Mouse (Mus musculus): Measurements from ENCODE around the gene Ccpg1. TPM values are rescaled to one million over a fixed set of nuclear protein-coding genes. Genes with fewer than 3 reads are reported as not detected.
A peak's percentile ranks its signal among the peaks of the same experiment; 100 is the strongest.

Gene Ccpg1
- 100 to 1,000 TPM; 135 to 140 TPM for total RNA-seq (2021)
- long read RNA-seq, experiment 1, transcript Ccpg1-202 (9 exons, 2,969 nt) = minor isoform, 18 of 88 reads
- long read RNA-seq, experiment 1, transcript Ccpg1-208 (8 exons, 2,939 nt) = major isoform, 27 of 88 reads
- long read RNA-seq, experiment 1, partial matches to known transcripts = 15 of 88 reads
- long read RNA-seq, experiment 1, other reads (novel, unspliced or antisense) = 19 of 88 reads
- long read RNA-seq, experiment 2, transcript Ccpg1-208 (8 exons, 2,939 nt) = major isoform, 33 of 83 reads
- long read RNA-seq, experiment 2, transcript Ccpg1-202 (9 exons, 2,969 nt) = minor isoform, 12 of 83 reads
- long read RNA-seq, experiment 2, partial matches to known transcripts = 10 of 83 reads
- long read RNA-seq, experiment 2, other reads (novel, unspliced or antisense) = 20 of 83 reads

DNA sequence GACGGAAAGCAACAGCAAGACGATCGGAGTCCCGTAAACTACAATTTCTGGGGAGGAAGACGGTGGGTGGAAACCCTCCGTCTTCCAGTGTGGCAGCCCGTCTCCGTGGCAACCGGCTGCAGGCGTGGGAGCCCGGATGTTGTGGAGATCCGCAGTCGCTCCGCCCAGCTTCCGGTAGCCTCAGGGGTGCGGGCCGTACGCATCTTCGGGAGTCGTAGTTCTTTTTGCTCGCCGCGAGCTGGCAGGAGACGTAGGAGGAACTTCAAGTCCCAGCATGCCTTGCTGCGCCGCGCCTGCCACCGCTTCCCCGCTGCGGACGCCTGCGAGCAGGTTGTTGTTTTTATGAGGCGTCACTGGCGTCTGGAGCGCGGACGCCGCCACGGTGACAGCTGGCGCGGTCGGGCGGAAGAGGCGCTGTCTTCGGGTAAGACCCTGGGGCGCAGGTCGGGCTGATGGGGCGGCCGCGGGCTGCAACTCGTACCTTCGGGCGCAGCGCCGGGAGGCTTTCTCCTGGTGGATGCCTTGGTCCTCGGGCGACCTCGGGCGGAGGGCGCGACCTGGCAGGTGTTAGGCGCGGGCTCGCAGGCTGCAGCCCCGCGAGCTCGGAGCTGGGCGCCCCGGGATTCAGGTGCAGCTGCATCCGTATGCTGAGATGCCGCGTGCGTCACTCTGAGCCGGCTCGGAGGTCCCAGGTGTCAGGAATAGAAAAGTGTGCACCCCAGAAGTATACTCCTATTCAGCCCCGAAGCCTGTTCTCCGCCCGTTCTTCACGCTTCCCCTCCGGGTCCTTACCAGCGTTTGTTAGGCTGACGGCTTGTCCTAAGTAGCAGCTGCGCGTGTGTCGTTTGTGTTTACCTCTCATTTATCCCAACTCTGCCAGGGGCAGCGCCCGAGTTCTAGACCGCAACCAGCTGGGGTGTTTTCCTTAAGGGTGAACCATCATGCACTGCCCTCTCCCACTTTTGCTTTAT, at the start of gene Ccpg1, which contains the start of gene Ccpg1os:
Gene Ccpg1, plus strand, starts transcription at position 180 of the 971 bp plus-strand sequence.
Gene Ccpg1os, minus strand, starts transcription at position 133 of the 971 bp plus-strand sequence.
- DNase-seq (ENCODE audit: low spot score in 2 of 2) = peak; percentile 95 to 98

DNA sequence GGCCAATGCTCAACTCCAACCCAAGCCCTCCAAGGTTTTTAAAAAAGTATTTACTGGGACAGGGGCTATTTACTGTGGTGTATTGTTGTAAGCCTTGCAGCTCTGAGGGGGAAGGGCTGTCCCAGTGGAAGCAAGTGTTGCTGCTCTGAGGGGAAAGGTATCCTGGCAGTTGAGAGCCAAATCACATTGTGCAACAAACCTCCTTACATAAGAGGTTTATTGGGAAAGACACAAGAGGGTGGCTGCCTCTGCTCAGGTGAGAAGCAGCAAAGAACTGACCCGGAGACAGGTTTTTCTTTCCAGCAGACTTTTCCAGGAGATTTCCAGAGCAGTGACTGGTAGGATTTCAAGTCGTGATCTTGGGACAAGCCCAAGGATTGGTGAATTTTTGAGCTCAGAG, 48.9 kb upstream of the Ccpg1 start:
- no peak for DNase-seq (ENCODE audit: low spot score in 2 of 2)

DNA sequence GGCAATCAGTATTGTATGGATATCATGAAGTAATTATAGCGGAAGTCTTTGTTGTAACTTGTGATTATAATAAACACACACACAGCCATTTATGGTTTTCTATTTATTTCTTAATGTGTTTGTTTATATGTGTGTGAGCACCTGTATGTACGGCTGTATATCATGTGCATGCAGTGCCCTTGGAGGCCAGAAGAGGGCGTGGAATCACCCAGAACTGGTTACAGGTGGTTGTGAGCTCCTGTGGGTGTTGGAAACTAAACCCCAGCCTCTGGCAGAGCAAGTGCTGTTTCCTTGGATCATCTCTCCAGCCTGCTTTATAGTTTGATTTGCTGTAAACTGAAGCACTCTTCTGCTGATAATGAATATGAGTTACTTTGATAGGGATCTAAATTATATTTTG, 41.8 kb upstream of the Ccpg1 start:
- no peak for DNase-seq (ENCODE audit: low spot score in 2 of 2)

DNA sequence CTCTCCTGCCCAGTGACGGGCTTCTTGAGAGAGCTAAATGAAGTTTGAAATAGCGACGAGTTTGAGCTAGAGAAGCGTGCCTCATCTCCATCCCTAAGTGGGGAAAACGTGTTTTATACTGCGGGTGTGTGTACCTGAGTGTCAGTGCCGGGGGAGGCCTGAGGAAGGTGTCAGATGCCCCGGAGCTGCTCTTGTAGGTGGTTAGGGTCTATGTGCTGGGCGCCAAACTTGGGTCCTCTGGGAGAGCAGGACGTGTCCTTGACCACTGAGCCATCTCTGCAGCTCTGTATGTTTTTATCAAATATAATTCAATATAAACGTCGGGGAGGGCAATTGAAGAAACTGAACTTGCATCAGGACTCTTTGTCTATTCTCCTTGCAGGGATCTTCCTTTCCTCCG, 40.9 kb upstream of the Ccpg1 start:
- no peak for DNase-seq (ENCODE audit: low spot score in 2 of 2)

DNA sequence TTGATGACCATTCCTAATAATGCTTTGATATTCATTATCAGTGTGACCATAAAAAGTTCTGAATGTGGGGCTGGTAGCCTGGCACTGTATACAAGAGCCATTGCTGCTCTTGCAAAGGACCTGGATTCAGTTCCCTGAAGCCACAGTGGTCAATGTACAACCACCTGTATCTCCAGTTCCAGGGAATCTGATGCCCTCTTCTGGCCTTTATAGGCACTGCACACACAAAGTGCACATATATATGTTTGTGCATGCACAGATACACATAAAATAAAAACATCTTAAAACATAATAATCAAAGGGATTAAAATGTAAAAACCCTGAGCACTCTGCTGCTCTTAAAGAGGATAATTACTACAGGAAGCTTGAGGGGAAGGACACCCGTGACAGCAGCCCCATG, 38.2 kb upstream of the Ccpg1 start:
- DNase-seq (ENCODE audit: low spot score in 2 of 2) = no peak

DNA sequence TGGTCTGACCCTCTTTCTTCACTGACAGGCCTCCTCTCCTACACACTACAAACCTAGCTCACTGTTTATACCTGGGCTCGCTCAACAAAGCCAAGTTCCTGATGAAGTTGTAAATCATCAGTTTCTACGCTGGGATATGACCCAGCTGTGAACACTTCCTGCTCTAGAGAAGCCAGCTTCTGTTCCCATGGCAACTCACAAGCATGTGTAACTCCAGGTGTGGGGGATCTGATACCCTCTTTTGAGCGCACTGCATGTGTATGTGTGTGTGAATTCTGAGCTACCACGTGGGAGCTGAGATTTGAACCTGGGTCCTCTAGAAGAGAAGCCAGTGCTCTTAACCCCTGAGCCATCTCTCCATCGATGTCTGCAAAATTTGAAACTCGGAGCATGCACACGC, 35.7 kb upstream of the Ccpg1 start:
- no peak for DNase-seq (ENCODE audit: low spot score in 2 of 2)

DNA sequence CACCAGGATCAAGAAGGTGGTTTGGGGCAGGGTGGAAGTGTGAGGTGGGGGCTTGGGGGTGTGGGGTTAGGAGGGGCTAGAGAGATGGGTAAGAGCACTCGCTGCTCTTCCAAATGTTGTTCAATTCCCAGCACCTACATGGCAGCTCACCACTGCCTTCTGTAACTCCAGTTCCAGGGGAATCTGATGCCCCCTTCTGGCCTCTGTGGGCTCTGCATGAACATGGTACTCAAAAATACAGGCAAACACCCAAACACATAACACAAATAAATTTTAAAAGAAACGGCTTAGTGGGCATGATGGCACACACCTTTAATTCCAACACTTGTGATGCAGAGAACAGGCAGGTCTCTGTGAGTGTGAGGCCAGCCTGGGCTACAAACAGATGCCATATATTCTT, 30.5 kb upstream of the Ccpg1 start:
- no peak for DNase-seq (ENCODE audit: low spot score in 2 of 2)

DNA sequence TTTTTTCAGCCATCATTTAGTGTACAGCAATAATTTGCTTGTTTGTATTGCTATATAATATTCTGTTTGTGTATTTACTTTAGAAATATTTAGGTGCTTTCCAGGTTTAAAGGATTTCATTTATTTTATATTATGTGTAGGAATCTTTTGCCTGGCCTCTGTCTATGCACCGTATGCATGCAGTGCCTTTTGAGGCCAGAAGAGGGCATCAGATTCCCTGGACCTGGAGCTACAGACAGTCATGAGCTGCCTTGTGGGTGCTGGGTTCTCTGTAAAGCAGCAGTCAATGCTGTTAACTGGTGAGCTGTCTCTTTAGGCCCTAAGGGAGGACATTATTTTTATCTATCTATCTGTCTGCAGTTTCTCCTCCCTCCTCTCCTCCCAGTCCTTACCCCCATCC, 29.7 kb upstream of the Ccpg1 start:
- peak in 1 of 2 experiments; percentile 45 for DNase-seq (ENCODE audit: low spot score in 2 of 2)

DNA sequence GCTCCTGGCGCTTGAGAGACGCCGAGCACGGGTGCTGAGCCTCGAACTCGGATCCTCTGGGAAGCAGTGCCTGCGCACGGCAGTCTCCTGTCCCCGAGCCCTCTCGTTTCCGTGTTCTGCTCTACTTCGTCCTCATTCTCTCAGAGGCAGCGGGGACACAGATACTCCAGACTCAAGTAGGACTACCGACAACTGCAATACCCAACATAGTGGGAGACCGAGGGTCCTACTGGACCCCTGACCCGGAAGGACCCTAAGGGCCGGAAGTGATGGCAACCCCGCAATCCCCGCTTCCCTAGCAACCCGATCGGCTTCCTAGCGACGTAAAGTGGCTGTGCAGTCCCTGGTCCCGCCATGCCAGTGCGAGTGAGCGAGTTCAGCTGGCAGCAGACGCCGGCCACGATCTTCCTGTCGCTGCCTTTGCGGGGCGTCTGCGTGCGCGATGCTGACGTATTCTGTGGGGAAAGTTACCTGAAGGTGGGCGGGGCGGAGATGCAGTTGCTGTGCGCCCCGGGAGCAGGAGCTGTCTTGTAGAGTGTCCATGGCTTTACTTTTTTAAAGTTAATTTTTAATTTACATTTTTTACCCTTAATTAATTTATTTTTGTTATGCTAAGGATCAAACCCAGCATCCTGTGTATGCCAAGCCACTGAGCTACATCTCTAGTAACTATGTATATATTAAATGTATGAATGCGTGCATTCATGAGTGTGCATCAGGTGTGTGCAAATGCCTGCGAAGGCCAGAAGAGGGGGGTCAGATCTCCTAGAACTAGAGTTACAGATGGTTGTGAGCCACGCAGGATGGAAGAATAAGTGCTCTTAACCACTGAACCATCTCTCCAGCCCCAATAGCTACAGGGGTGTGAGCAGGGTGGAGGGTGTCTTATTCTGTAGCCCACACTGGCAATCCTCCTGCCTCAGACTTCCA, 26.4 kb upstream of the Ccpg1 start, which contains the start of the genes Dyx1c1 and Gm44503:
Gene Dyx1c1, plus strand, starts transcription at position 265 of the 930 bp plus-strand sequence.
Gene Gm44503, plus strand, starts transcription at position 332 of the 930 bp plus-strand sequence.
- peak; percentile 69 to 73 for DNase-seq (ENCODE audit: low spot score in 2 of 2)

DNA sequence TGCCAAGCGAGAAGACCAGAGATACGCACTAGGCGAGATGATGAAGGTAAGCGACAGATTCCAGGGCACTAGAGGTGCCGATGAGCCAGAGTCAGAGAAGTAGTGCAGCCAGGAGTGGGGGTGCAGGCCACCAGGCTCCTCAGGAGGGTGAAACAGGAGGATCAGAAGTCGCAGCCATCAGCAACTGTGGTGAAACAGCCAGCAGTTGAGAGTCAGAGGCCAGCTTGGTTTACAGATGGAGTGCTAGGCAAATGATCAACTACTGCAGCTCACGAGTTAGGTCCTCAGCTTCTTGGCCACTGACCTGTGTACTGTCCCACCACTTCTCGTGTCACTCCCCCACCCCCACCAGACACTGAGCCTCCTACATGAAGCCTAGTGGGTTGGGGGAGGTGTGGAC, 23.9 kb upstream of the Ccpg1 start:
- DNase-seq (ENCODE audit: low spot score in 2 of 2) = no peak

DNA sequence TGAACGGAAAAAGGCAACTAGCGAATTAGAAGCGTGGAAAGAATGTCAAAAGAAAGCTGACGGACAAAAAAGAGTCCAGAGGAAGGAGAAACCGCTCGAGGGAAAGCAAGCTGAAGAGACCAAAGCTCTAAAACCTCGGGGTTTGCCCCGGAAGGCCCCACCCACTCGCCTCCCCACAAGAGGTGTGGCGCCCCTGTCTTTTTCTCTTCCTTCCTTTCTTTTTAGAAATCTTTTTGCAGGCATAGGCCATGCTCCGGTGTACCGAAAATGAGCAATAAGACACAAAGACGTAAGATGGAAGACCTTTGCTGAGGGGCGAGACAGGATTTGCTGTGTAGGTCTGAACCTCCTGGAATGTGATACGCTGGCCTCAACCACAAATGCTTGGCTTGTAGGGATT, 23.3 kb upstream of the Ccpg1 start:
- no peak for DNase-seq (ENCODE audit: low spot score in 2 of 2)

DNA sequence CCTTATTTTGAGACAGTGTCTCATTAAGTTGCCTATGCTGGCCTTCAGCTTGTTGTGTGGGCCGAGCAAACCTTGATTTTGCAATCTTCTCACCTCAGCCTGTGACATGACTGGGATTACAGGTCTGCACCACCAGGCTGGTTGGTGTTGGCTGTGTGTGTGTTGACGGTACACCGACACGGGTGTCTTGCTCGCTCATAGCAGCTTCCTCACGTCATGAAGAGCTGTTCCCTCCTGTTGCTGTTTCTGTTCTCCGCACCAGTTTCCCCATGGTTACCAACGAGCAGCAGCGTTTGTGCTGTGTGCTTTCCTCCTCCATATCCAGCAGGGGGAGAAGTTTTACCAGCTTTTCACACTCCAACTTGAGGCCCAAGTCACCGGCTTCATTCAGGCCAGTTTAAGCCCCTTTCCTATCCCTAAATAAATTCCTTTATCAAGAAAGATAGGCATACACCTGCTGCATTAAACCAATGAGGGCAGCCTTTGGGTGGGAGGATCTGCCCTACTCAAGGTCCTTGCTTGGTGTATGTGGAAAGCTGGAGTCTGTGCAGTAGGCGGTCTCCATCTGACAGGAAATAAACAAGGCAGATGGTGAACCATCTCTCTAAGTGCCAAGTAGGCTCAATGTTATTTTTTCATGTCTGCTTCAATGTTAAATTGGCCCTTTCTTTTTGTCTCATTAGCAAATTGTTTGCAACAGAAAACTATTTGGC, 16.7 kb upstream of the Ccpg1 start:
- DNase-seq (ENCODE audit: low spot score in 2 of 2) = peak; percentile 84 to 92

DNA sequence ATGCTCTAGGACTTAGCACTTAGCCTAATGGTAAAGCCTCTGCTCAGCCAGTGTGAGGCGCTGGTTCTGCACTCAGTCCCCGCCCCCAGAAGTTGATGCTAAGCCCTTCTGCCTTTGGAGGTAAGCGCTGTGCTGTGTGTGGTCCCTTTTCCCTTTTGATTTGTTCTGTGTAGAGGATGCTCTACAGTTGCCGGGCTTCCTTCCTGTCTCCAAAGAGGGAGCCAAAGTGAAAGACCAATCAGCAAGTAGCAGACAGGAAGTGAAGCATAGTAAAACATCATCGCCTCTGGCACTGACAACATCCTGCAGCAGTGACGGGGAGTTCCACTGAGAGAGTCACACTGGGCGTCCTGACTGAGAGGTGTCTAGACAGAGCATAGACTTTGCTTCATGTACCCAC, 15.4 kb upstream of the Ccpg1 start:
- no peak for DNase-seq (ENCODE audit: low spot score in 2 of 2)

DNA sequence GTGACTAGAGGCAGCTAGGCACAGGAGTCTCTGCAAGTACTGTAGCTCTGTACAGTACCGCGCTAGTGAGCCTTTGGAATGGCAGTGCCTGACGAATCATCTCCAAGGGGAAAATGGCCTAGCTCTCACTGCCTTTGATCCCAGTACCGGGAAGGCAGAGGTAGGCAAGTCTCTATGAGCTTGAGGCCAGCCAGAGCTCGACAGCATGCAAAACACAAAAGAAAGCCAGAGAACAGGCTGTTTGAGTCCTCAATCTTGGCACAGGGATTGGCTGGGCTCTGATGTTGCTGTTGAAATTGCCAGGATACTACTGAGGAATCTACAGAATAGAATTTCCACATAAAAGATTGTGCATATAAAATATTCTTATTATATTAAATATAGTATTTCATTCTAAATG, 12.8 kb upstream of the Ccpg1 start:
- DNase-seq (ENCODE audit: low spot score in 2 of 2) = peak; percentile 22 to 62

DNA sequence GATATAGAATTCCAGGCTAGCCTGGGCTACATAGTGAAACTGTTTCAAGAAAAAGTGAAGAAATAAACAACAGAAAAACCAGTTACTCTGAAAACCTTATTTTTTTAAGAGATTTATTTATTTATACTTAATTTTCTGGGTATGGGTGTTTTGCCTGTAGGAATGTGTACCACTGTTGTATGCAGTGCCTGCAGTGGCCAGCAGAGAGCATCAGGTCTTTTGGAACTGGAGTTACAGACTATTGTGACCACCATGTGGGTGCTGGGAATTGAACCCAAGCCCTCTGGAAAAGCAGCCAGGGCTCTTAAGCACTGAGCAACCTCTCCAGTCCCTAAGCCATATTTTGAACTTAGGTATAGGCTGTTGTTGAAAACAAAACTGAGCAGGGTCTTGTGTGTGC, 12.2 kb upstream of the Ccpg1 start:
- DNase-seq (ENCODE audit: low spot score in 2 of 2) = no peak

DNA sequence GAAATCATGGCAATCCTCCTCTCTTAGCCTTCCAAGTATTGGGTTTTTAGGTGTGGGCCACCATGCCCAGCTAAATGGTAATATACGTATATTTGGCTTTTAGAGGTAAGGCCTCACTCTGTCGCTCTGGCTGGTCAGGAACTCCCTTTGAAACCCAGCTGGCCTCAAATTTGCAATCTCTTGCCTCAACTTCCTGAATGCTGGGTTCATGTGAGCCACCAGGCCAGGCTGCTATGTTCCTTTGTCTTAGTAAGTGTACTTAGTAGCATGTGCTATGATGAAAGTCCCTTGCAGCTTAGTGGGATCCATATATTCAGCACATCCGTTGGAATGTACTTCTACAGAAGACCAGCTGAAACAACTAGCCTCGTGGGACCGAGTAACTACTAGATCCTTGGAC, 10.5 kb upstream of the Ccpg1 start:
- no peak for DNase-seq (ENCODE audit: low spot score in 2 of 2)

DNA sequence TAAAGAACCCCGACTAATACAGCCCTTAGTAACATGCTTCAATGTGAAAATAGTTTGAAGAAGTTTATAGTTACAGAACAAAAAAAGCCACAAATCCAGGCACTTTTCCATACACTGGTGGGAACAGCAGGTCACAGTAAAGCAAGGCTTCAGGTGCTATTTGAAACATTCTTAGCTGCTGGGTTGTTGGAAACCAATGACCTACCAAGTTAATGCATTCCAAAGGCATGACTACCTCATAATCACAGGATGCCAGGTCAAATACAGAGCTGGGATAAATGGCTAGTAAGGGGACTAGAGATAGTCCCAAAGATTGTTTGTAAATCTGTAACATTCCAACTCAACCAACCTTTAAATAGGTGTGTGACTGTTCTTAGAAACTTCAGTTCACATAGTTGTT, 10.0 kb upstream of the Ccpg1 start:
- no peak for DNase-seq (ENCODE audit: low spot score in 2 of 2)

DNA sequence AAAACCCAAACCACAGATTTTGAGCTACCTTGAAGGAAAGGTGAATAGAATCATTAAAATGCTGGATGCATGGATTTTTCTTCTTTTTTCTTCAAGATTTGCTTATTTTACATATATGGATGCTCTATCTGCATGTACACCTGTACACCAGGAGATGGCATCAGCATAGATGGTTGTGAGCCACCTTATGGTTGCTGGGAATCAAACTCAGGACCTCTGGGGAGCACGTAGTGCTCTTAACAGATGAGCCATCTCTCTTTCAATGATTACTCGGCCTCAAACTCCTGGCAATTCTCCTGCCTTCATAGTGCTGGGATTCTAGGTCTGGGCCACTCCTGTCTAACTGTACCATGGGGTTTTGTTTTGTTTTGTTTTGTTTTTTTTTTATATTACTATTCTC, 2.2 kb upstream of the Ccpg1 start:
- DNase-seq (ENCODE audit: low spot score in 2 of 2) = no peak

DNA sequence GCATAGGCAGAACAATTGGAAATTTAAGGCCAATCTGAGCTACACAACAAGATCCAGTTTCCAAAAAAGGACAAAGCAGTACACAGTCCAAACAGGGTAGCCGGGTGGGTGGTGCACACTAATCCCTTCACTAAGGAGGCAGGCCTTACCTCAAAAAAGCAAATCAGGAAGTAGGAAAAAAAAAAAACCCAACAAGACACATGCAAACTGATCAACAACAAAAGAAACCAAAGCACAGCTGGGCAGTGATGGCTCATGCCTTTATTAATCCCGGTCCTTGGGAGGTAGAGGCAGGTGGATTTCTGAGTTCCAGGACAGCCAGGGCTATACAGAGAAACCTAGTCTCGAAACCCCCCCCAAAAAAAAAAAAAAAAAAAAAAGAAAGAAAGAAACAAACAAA, 2.5 kb downstream of the Ccpg1 start:
- DNase-seq (ENCODE audit: low spot score in 2 of 2) = no peak

DNA sequence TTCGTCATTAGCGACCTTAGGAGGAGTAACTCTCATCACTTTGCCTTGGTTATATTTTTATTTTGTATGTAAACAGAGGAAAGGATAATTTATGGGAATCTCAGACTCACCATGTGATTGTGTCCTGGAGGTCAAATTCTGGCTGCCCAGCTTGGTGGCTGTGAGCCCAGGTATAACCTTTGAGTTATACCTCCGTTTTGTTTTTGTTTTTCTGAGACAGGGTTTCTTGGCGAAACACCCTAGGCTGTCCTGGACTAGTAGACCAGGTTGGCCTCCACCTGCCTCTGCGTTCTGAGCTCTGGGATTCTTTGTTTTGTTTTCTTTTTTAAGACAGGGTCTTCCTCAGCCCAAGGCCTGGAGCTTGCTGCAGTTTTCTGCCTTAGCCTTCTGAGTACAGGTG, 3.5 kb downstream of the Ccpg1 start:
- DNase-seq (ENCODE audit: low spot score in 2 of 2) = no peak

Measured in layer of hippocampus, postnatal 14 days (tissue).